Mouse (Mus musculus) heart, embryonic 11.5 days (tissue): ENCODE results near the gene Lin9. TPM values are rescaled to one million over a fixed set of nuclear protein-coding genes. Genes with fewer than 3 reads are reported as not detected.

Source experiments
- ATAC-seq: fragments of 200-750 bp; cut with Nextera tagmentation; replicated peaks from 2 replicates; pipeline ENCODE4 v1.8.0; 2017; ENCODE audit warnings: moderate library complexity; ENCODE audit not compliant: insufficient number of reproducible peaks, low FRiP score, low TSS enrichment
- H3K27ac ChIP-seq: fragments of 300-500 bp; sonication (generic); 2 replicates; pipeline ENCODE4 v1.5.1; 2014; ENCODE audit warnings: mild to moderate bottlenecking, low read depth, low read length
- H3K27me3 ChIP-seq: fragments of 300-500 bp; sonication (generic); 2 replicates; pipeline ENCODE4 v1.6.1; 2014; ENCODE audit warnings: mild to moderate bottlenecking, low read length, mixed read lengths; ENCODE audit not compliant: control insufficient read depth, insufficient read depth
- H3K36me3 ChIP-seq: fragments of 300-500 bp; sonication (generic); 2 replicates; pipeline ENCODE4 v1.6.1; 2014; ENCODE audit warnings: mild to moderate bottlenecking, low read length, moderate library complexity, mixed read lengths; ENCODE audit not compliant: control insufficient read depth, insufficient read depth
- H3K4me1 ChIP-seq: fragments of 300-500 bp; sonication (generic); 2 replicates; pipeline ENCODE4 v1.6.1; 2014; ENCODE audit warnings: low read length; ENCODE audit not compliant: control insufficient read depth, insufficient read depth
- H3K4me2 ChIP-seq: fragments of 300-500 bp; sonication (generic); 2 replicates; pipeline ENCODE4 v1.6.1; 2014; ENCODE audit warnings: mild to moderate bottlenecking, moderate library complexity
- H3K4me3 ChIP-seq: fragments of 300-500 bp; sonication (generic); 2 replicates; pipeline ENCODE4 v1.5.1; 2014; ENCODE audit warnings: low read depth, low read length
- H3K9ac ChIP-seq: fragments of 300-500 bp; sonication (generic); 2 replicates; pipeline ENCODE4 v1.6.1; 2014; ENCODE audit warnings: mild to moderate bottlenecking, low read depth, low read length, moderate library complexity
- H3K9me3 ChIP-seq: fragments of 300-500 bp; sonication (generic); replicated peaks from 2 replicates; pipeline ENCODE4 v1.6.1; 2016; ENCODE audit warnings: low read length; ENCODE audit not compliant: control insufficient read depth
- WGBS: fragments of 180-500 bp; shearing (Covaris S2); extraction: QIAGEN DNeasy Blood & Tissue Kit; methylation state at CpG from one replicate; pipeline ENCODE4 v1.1.7; 2014; ENCODE audit not compliant: insufficient replicate concordance; 5-methylcytosine and 5-hydroxymethylcytosine counted together
- polyA plus RNA-seq: library from polyadenylated mRNA; unstranded; fragments of >200 nt; fragmentation: Nextera tagmentation; extraction: Ambion mirVana; gene quantifications from 2 replicates; pipeline ENCODE4 v1.2.1, GENCODE M21; 2014

Lin9 gene
- polyA plus RNA-seq, 1 experiment from 2014 or later, result 15.2 TPM

- H3K4me3 ChIP-seq, result no peak overlapping the region
- H3K36me3 ChIP-seq, result peaks cover 15% of the 10 kb centered on the region
- H3K9me3 ChIP-seq, result no peaks in the 10 kb centered on the region
- 83% methylated on average over 7 of the region's 7 CpGs for WGBS
- H3K27ac ChIP-seq, result no peak overlapping the region
- no peak overlapping the region for H3K9ac ChIP-seq
- no peak overlapping the region for H3K4me2 ChIP-seq
- H3K27me3 ChIP-seq, result peaks cover 19% of the 10 kb centered on the region
- peaks cover under 1% of the 10 kb centered on the region; the same call in 1 of the 2 replicates for H3K4me1 ChIP-seq
- ATAC-seq, result no peak
Observed at GRCm38 (mm10) chr1:180691284-180691683, 50.3 kb downstream of the Lin9 start.

- H3K9me3 ChIP-seq, result no peaks in the 10 kb centered on the region
- WGBS, result under 1% methylated on average over 54 of the region's 79 CpGs
- peaks cover 10% of the 10 kb centered on the region for H3K4me1 ChIP-seq
- 0 out of 2 replicates have a peak, but pooled peaks have one; percentile 42 for ATAC-seq
- H3K36me3 ChIP-seq, result peaks cover under 1% of the 10 kb centered on the region; the same call in 1 of the 2 replicates
- peak within 1 kb of the TSS; percentile 56 for H3K4me3 ChIP-seq
- H3K9ac ChIP-seq, result 0 out of 2 replicates have a peak within 1 kb of the TSS, but pooled peaks have one; percentile 43
- no peak within 1 kb of the TSS for H3K27ac ChIP-seq
- H3K4me2 ChIP-seq, result peak within 1 kb of the TSS; percentile 83
- H3K27me3 ChIP-seq, result peaks cover 46% of the 10 kb centered on the region
Observed at GRCm38 (mm10) chr1:180696626-180697352, 55.8 kb downstream of the Lin9 start, which contains the start of gene Mixl1. Mixl1 (minus strand) TSS chr1:180697034.

- 38% methylated on average over 5 of the region's 5 CpGs for whole genome bisulfite sequencing
Observed at GRCm38 (mm10) chr1:180698063-180698462, 57.1 kb downstream of the Lin9 start.

GRCm38 (mm10) chr1:180703400-180703799 is 62.5 kb downstream of the Lin9 start:
- no peak overlapping the region for H3K27ac ChIP-seq
- no peak for ATAC-seq
- no peak overlapping the region for H3K4me3 ChIP-seq

More at GRCm38 (mm10) chr1:180698063-180698462, 57.1 kb downstream of the Lin9 start:
- Histone ChIP-seq H3K4me3 (no peak overlapping the region), H3K4me1 (peaks cover 10% of the 10 kb centered on the region), H3K9ac (no peak overlapping the region), H3K9me3 (no peaks in the 10 kb centered on the region), H3K36me3 (no peaks in the 10 kb centered on the region), H3K27ac (no peak overlapping the region), H3K4me2 (no peak overlapping the region), H3K27me3 (peaks cover 46% of the 10 kb centered on the region)
- ATAC-seq, result no peak

GRCm38 (mm10) chr1:180707368-180707767 is 66.4 kb downstream of the Lin9 start:
- no peaks in the 10 kb centered on the region for H3K36me3 ChIP-seq
- no peak overlapping the region for H3K9ac ChIP-seq
- H3K4me2 ChIP-seq, result no peak overlapping the region
- H3K4me3 ChIP-seq, result no peak overlapping the region
- H3K27me3 ChIP-seq, result no peaks in the 10 kb centered on the region
- H3K4me1 ChIP-seq, result no peaks in the 10 kb centered on the region
- no peaks in the 10 kb centered on the region for H3K9me3 ChIP-seq
- ATAC-seq, result no peak
- no peak overlapping the region for H3K27ac ChIP-seq
- 41% methylated on average over 3 of the region's 3 CpGs for WGBS

More at GRCm38 (mm10) chr1:180703400-180703799, 62.5 kb downstream of the Lin9 start:
- H3K36me3 ChIP-seq, result no peaks in the 10 kb centered on the region
- H3K27me3 ChIP-seq, result peaks cover 6% of the 10 kb centered on the region
- peak overlapping the region; percentile 46 for H3K4me2 ChIP-seq
- no peak overlapping the region for H3K9ac ChIP-seq
- WGBS, result 28% methylated on average over 6 of the region's 6 CpGs
- H3K9me3 ChIP-seq, result no peaks in the 10 kb centered on the region
- no peaks in the 10 kb centered on the region for H3K4me1 ChIP-seq

GRCm38 (mm10) chr1:180707813-180708212 is 66.9 kb downstream of the Lin9 start:
- no peak overlapping the region for H3K9ac ChIP-seq
- H3K36me3 ChIP-seq, result no peaks in the 10 kb centered on the region
- no peak overlapping the region for H3K27ac ChIP-seq
- no peaks in the 10 kb centered on the region for H3K9me3 ChIP-seq
- 70% methylated on average over 3 of the region's 3 CpGs for WGBS
- no peaks in the 10 kb centered on the region for H3K4me1 ChIP-seq
- no peak overlapping the region for H3K4me2 ChIP-seq
- H3K27me3 ChIP-seq, result no peaks in the 10 kb centered on the region
- no peak overlapping the region for H3K4me3 ChIP-seq
- no peak for ATAC-seq

- H3K9ac ChIP-seq, result no peak overlapping the region
- no peak overlapping the region for H3K4me3 ChIP-seq
- no peaks in the 10 kb centered on the region for H3K4me1 ChIP-seq
- no peaks in the 10 kb centered on the region for H3K9me3 ChIP-seq
- 30% methylated on average over 14 of the region's 14 CpGs for WGBS
- H3K27me3 ChIP-seq, result no peaks in the 10 kb centered on the region
- no peak overlapping the region for H3K27ac ChIP-seq
- no peak for ATAC-seq
- peak overlapping the region; percentile 4; the same call in 1 of the 2 replicates for H3K4me2 ChIP-seq
- no peaks in the 10 kb centered on the region for H3K36me3 ChIP-seq
Observed at GRCm38 (mm10) chr1:180708935-180709776, 68.2 kb downstream of the Lin9 start.

GRCm38 (mm10) chr1:180718756-180719155 is 77.8 kb downstream of the Lin9 start:
- H3K9me3 ChIP-seq, result no peaks in the 10 kb centered on the region
- no peak overlapping the region for H3K4me3 ChIP-seq
- H3K27me3 ChIP-seq, result no peaks in the 10 kb centered on the region
- H3K27ac ChIP-seq, result no peak overlapping the region
- H3K4me1 ChIP-seq, result no peaks in the 10 kb centered on the region
- H3K36me3 ChIP-seq, result no peaks in the 10 kb centered on the region
- H3K9ac ChIP-seq, result no peak overlapping the region
- WGBS, result 69% methylated on average over 5 of the region's 5 CpGs
- no peak for ATAC-seq
- H3K4me2 ChIP-seq, result no peak overlapping the region
